9 mouse cellular contexts compared by ENCODE assay signal in the genomic region with DNA sequence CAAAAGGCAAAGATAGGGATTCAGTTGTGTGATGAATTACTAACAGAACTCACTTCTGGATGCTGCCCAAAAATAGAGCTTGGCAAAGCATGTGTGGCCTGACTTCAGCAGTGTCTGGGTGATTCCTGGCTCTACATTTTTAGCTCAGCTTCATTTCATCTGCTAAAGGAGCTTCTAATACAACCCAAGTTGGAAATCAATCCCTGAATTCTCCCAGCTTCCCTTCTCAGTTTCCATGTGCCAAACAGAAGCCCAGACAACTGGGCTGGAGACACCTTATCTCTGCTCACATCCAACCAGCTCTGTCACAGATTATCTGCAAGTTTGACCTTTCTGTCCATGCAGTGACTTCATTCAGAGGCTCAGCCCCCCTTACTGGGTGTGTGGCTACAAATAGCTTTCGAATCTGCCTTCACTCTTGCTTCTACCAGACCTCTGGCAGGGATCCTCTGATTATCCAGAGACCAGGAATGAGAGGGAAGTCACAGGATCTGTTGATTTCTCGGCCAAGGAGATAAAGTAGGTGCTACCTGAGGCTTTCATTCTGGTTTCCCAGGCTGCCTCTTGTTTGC. TPM values are rescaled to one million over a fixed set of nuclear protein-coding genes. Genes with fewer than 3 reads are reported as not detected.
DNase-seq lines count a peak whose midpoint lies in the region; ATAC-seq and TF ChIP-seq lines count a peak whose summit lies in the region.
"Had no signal": no experiment of that assay in that cellular context is flagged by ENCODE, and none has a peak within 500 bp of the region (broad histone marks: within the 10 kb centered on the region; RNA-seq: fewer than 3 reads in every experiment).

No protein-coding gene starts in this region.

- H3K9me3 ChIP-seq in lung, embryonic 14.5 days (ENCODE audit: low read depth, low read length), result no peaks in the 10 kb centered on the region

- peak; percentile 92 for ATAC-seq in lung, embryonic 14.5 days (ENCODE audit: insufficient read depth)

- TF ChIP-seq CTCF in lung, embryonic 14.5 days (IDR thresholded peaks at IDR 0.05; ENCODE audit: low read depth), result no peak

- H3K27me3 ChIP-seq in lung, embryonic 14.5 days (ENCODE audit: insufficient read depth, low read length), result no peaks in the 10 kb centered on the region

- H3K36me3 ChIP-seq in lung, embryonic 14.5 days (ENCODE audit: insufficient read depth), result no peaks in the 10 kb centered on the region

- DNase-seq in 3T3-L1 (ENCODE audit: low read depth, low spot score) (peak; percentile 18), MN1 (ENCODE audit: low spot score) (peak; percentile 32)
- peak; percentile 71 to 74 for DNase-seq in heart, adult 9 months (ENCODE audit: low spot score in 2 of 2)
- DNase-seq in lung, embryonic 14.5 days, result peak; percentile 84
- DNase-seq in ovary, adult 18-20 months (ENCODE audit: low spot score), result no peak
- no peak for DNase-seq in frontal cortex, postnatal 25 days (ENCODE audit: low spot score in 2 of 2)
- DNase-seq in left cerebral cortex, postnatal 36 days (ENCODE audit: low spot score in 2 of 2), result no peak

- no peak overlapping the region for H3K4me3 ChIP-seq in lung, embryonic 14.5 days (ENCODE audit: low read depth, low read length)

- H3K9ac ChIP-seq in lung, embryonic 14.5 days, result no peak overlapping the region

- peak overlapping the region; percentile 33; the same call in 1 of the 2 replicates for H3K27ac ChIP-seq in lung, embryonic 14.5 days (ENCODE audit: low read depth)
- H3K27ac ChIP-seq: kidney, postnatal 0 days had no signal

- H3K4me1 ChIP-seq in lung, embryonic 14.5 days (ENCODE audit: insufficient read depth), result no peaks in the 10 kb centered on the region; the same call in 1 of the 2 replicates

- no peak overlapping the region for H3K4me2 ChIP-seq in lung, embryonic 14.5 days

- WGBS in lung, embryonic 14.5 days, result 14% methylated on average over 2 of the region's 2 CpGs

- intact Hi-C loops in left cerebral cortex, postnatal 36 days (cut with DNase I), result no loop called here

RNA-seq across cellular contexts. Expression of a gene that starts 28.4 kb away (rescaled TPM):
- polyA plus RNA-seq in lung, embryonic 14.5 days (2014; fragmentation: Nextera tagmentation; extraction: Ambion mirVana), result 36.9 and 45.0 TPM in 2 replicates
- 10 to 100 TPM; 14.6 to 16.0 TPM for total RNA-seq in left cerebral cortex, postnatal 36 days (2021)
- total RNA-seq: MEL had no signal

Comparison
In these comparisons a context has a peak if more than half of its experiments do, and no peak if none do; other contexts are left out.
1. DNase-seq: peak in 3T3-L1 (single experiment), MN1 (single experiment), heart, adult 9 months (2 of 2) and lung, embryonic 14.5 days (single experiment); none in ovary, adult 18-20 months (single experiment), frontal cortex, postnatal 25 days (0 of 2) and left cerebral cortex, postnatal 36 days (0 of 2).